Mouse (Mus musculus) embryonic facial prominence, embryonic 10.5 days (tissue): ENCODE measurements around the gene Supt20. TPM values are rescaled to one million over a fixed set of nuclear protein-coding genes. Genes with fewer than 3 reads are reported as not detected.
"Not testable (repeated sequence)": the region's sequence is repeated elsewhere in the genome, so short reads cannot be mapped to it uniquely, and the experiment has no call there.

Source experiments
- DNase-seq: peaks from one replicate; pipeline ENCODE4 v3.0.0-alpha.2; 2017; ENCODE audit warnings: low spot score
- H3K27ac ChIP-seq: fragments of 300-500 bp; sonication (generic); replicated peaks from 2 replicates; pipeline ENCODE4 v1.5.1; 2016; ENCODE audit warnings: mild to moderate bottlenecking
- H3K27me3 ChIP-seq: fragments of 300-500 bp; sonication (generic); replicated peaks from 2 replicates; pipeline ENCODE4 v1.6.1; 2016; ENCODE audit warnings: low read depth, mild to moderate bottlenecking; ENCODE audit not compliant: poor library complexity, severe bottlenecking
- H3K36me3 ChIP-seq: fragments of 300-500 bp; sonication (generic); replicated peaks from 2 replicates; pipeline ENCODE4 v1.6.1; 2016; ENCODE audit warnings: mild to moderate bottlenecking, moderate library complexity
- H3K4me1 ChIP-seq: fragments of 300-500 bp; sonication (generic); 2 replicates; pipeline ENCODE4 v1.6.1; 2016
- H3K4me3 ChIP-seq: fragments of 300-500 bp; sonication (generic); 2 replicates; pipeline ENCODE4 v1.5.1; 2016; ENCODE audit warnings: mild to moderate bottlenecking, moderate library complexity
- H3K9me3 ChIP-seq: fragments of 300-500 bp; sonication (generic); 2 replicates; pipeline ENCODE4 v1.6.1; 2016; ENCODE audit warnings: mild to moderate bottlenecking
- WGBS: fragments of 180-500 bp; shearing (Covaris S2); methylation state at CpG from one replicate; pipeline ENCODE4 v1.1.7; 2016; 5-methylcytosine and 5-hydroxymethylcytosine counted together
- polyA plus RNA-seq: library from polyadenylated mRNA; unstranded; fragments of >200 nt; fragmentation: Nextera tagmentation; extraction: Ambion mirVana; gene quantifications from 2 replicates; pipeline ENCODE4 v1.2.1, GENCODE M21; 2016

The Supt20 gene
- polyA plus RNA-seq, 1 experiment from 2014 or later = 115 TPM

- H3K27ac ChIP-seq, DNase-seq, H3K4me3 ChIP-seq, H3K36me3 ChIP-seq, H3K9me3 ChIP-seq, H3K27me3 ChIP-seq: not testable (repeated sequence)
- H3K4me1 ChIP-seq = peaks cover 14% of the 10 kb centered on the region
- 86% methylated on average over 6 of the region's 6 CpGs for WGBS
Measured at GRCm38 (mm10) chr3:54765521-54765920, 72.9 kb downstream of the Supt20 start.

- Histone ChIP-seq H3K36me3 (no peaks in the 10 kb centered on the region), H3K4me1 (peaks cover 10% of the 10 kb centered on the region), H3K9me3 (no peaks in the 10 kb centered on the region), H3K27ac (no peak overlapping the region), H3K27me3 (no peaks in the 10 kb centered on the region), H3K4me3 (no peak overlapping the region)
- DNase-seq = no peak
- 80% methylated on average over 14 of the region's 14 CpGs for WGBS
Measured at GRCm38 (mm10) chr3:54766034-54766433, 73.4 kb downstream of the Supt20 start.

GRCm38 (mm10) chr3:54766811-54767210 lies 74.2 kb downstream of the Supt20 start:
- Histone ChIP-seq H3K27me3 (no peaks in the 10 kb centered on the region), H3K36me3 (no peaks in the 10 kb centered on the region), H3K9me3 (no peaks in the 10 kb centered on the region), H3K4me3 (no peak overlapping the region), H3K4me1 (peaks cover 7% of the 10 kb centered on the region), H3K27ac (no peak overlapping the region)
- WGBS = 90% methylated on average over 5 of the region's 5 CpGs
- DNase-seq = no peak

GRCm38 (mm10) chr3:54768592-54768991 lies 76.0 kb downstream of the Supt20 start:
- H3K27me3 ChIP-seq = no peaks in the 10 kb centered on the region
- no peak overlapping the region for H3K4me3 ChIP-seq
- DNase-seq = no peak

GRCm38 (mm10) chr3:54769349-54770275 lies 77.0 kb downstream of the Supt20 start:
- Histone ChIP-seq H3K27me3 (no peaks in the 10 kb centered on the region), H3K4me3 (no peak overlapping the region), H3K36me3 (no peaks in the 10 kb centered on the region), H3K4me1 (no peaks in the 10 kb centered on the region), H3K9me3 (peaks cover 4% of the 10 kb centered on the region; the same call in 1 of the 2 replicates), H3K27ac (no peak overlapping the region)
- DNase-seq = no peak
- WGBS = 78% methylated on average over 17 of the region's 17 CpGs

More at GRCm38 (mm10) chr3:54768592-54768991, 76.0 kb downstream of the Supt20 start:
- Histone ChIP-seq H3K36me3 (no peaks in the 10 kb centered on the region), H3K9me3 (peaks cover 2% of the 10 kb centered on the region; the same call in 1 of the 2 replicates), H3K4me1 (peaks cover 7% of the 10 kb centered on the region), H3K27ac (no peak overlapping the region)
- 90% methylated on average over 8 of the region's 8 CpGs for WGBS

GRCm38 (mm10) chr3:54773613-54774012 lies 81.0 kb downstream of the Supt20 start:
- H3K36me3 ChIP-seq = no peaks in the 10 kb centered on the region
- no peak overlapping the region for H3K4me3 ChIP-seq
- 82% methylated on average over 6 of the region's 6 CpGs for WGBS
- no peak for DNase-seq
- no peaks in the 10 kb centered on the region for H3K27me3 ChIP-seq
- H3K27ac ChIP-seq = no peak overlapping the region
- peaks cover 4% of the 10 kb centered on the region; the same call in 1 of the 2 replicates for H3K9me3 ChIP-seq
- peaks cover 6% of the 10 kb centered on the region for H3K4me1 ChIP-seq

- Histone ChIP-seq H3K4me3 (no peak overlapping the region), H3K36me3 (no peaks in the 10 kb centered on the region), H3K27me3 (no peaks in the 10 kb centered on the region), H3K27ac (no peak overlapping the region), H3K4me1 (peaks cover 6% of the 10 kb centered on the region), H3K9me3 (peaks cover 6% of the 10 kb centered on the region; the same call in 1 of the 2 replicates)
- DNase-seq = no peak
- WGBS = 73% methylated on average over 7 of the region's 7 CpGs
Measured at GRCm38 (mm10) chr3:54775989-54776631, 83.5 kb downstream of the Supt20 start.

Other genes with a start within 250 kb of the Supt20 start
- gene Gm21958, start 21.5 kb downstream of the Supt20 start, polyA plus RNA-seq = 0.28 TPM in 1 of 2 replicates, not detected in the other
- gene Exosc8, start 42.6 kb downstream of the Supt20 start, polyA plus RNA-seq = 182 and 191 TPM in 2 replicates
- 41.0 and 42.1 TPM in 2 replicates for gene Alg5, start 42.7 kb downstream of the Supt20 start, polyA plus RNA-seq
- 0.42 and 0.73 TPM in 2 replicates for gene Smad9, start 62.8 kb downstream of the Supt20 start, polyA plus RNA-seq
- gene Rfxap, start 115.0 kb downstream of the Supt20 start, polyA plus RNA-seq = 31.3 and 33.1 TPM in 2 replicates
- 0.05 TPM in 1 of 2 replicates, not detected in the other for gene Sertm1, start 223.1 kb downstream of the Supt20 start, polyA plus RNA-seq